ENCODE assay signal across 10 mouse cellular contexts in genomic region chr6:63381061-63381611, GRCm38 (mm10).
DNase-seq lines count a peak whose midpoint lies in the region; TF ChIP-seq lines count a peak whose summit lies in the region.
"Had no signal": no experiment of that assay in that cellular context is flagged by ENCODE, and none has a peak within 500 bp of the region (broad histone marks: within the 10 kb centered on the region; RNA-seq: fewer than 3 reads in every experiment).

No protein-coding gene starts in this region.

- no peak overlapping the region for H3K27ac ChIP-seq in left cerebral cortex, adult 2 months
- H3K27ac ChIP-seq: embryonic facial prominence, embryonic 15.5 days; forebrain, embryonic 15.5 days; hindbrain, postnatal 0 days had no signal

- TF ChIP-seq CTCF in left cerebral cortex, adult 2 months (IDR thresholded peaks at IDR 0.05), result peak; percentile 28
- TF ChIP-seq CTCF in brain, embryonic 14.5 days (IDR thresholded peaks at IDR 0.05; ENCODE audit: borderline replicate concordance, extremely low read depth, insufficient read depth, insufficient read length), result no peak

- intact Hi-C loops in left cerebral cortex, adult 2 months (cut with DNase I), result no loop called here
- intact Hi-C loops in left cerebral cortex, postnatal 14 days (cut with DNase I), result no loop called here
- intact Hi-C loops in heart, postnatal 25 days (cut with DNase I), result no loop called here

- no peak for TF ChIP-seq POLR2A in brain, embryonic 14.5 days (IDR thresholded peaks at IDR 0.05; ENCODE audit: borderline replicate concordance, extremely low read depth, insufficient read depth, insufficient read length, poor library complexity, severe bottlenecking)

- no peak for DNase-seq in left cerebral cortex, adult 2 months (ENCODE audit: extremely low spot score in 1 of 2, low spot score in 2 of 2)
- no peak for DNase-seq in left cerebral cortex, postnatal 14 days (ENCODE audit: low spot score in 2 of 2)
- DNase-seq in ES-CJ7 (ENCODE audit: low read depth, low spot score), result peak; percentile 38
- DNase-seq in brain, embryonic 14.5 days (ENCODE audit: low read depth), result peak; percentile 13
- DNase-seq in embryo, embryonic 10 days (ENCODE audit: low spot score), result peak; percentile 5
- no peak for DNase-seq in ovary, postnatal 10 days (ENCODE audit: low spot score)
- no peak for DNase-seq in heart, postnatal 25 days (ENCODE audit: low spot score)

- no peak overlapping the region for H3K4me3 ChIP-seq in left cerebral cortex, adult 2 months
- H3K4me3 ChIP-seq: embryonic facial prominence, embryonic 15.5 days; forebrain, embryonic 15.5 days had no signal

Comparison
In these comparisons a context has a peak if more than half of its experiments do, and no peak if none do; other contexts are left out.
1. DNase-seq: peak in ES-CJ7 (single experiment), brain, embryonic 14.5 days (single experiment) and embryo, embryonic 10 days (single experiment); none in left cerebral cortex, adult 2 months (0 of 2), left cerebral cortex, postnatal 14 days (0 of 2), ovary, postnatal 10 days (single experiment) and heart, postnatal 25 days (single experiment).